Mouse (Mus musculus) heart, postnatal 0 days (tissue): ENCODE data around the gene Pfdn6.
"Not testable (repeated sequence)": the region's sequence is repeated elsewhere in the genome, so short reads cannot be mapped to it uniquely, and the experiment has no call there.

ENCODE experiments used
- CTCF ChIP-seq: IDR thresholded peaks from 2 replicates; pipeline ENCODE4 v1.5.1; 2016; ENCODE audit warnings: antibody characterized with exemption, control low read depth, low read depth
- EP300 ChIP-seq: IDR thresholded peaks from 2 replicates; pipeline ENCODE4 v1.6.1; 2016; ENCODE audit warnings: antibody characterized with exemption, low read depth

DNA sequence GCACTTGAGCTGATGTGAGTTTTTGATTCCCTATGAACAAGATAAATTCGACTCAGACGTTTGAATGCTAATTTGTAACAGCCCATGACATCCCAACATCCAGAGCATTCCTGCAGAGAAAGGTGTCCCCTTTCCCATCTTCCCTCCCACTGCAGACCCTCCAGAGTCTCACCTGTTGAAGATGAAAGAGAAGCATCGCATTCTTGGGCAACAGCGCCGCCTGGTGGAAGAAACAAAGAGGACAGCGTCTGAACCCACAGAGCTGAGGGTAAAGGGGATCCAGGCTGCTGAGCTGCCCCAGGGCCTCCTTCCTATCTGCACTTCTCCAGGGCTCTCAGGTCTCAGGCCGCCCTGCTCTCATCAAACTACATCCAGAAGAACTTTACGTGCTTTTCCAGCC lies 42.0 kb upstream of the Pfdn6 start:
- peak; percentile 86 for TF ChIP-seq CTCF
- TF ChIP-seq EP300 = not testable (repeated sequence)
